Mouse (Mus musculus): ENCODE measurements around the gene D430041D05Rik.

Gene D430041D05Rik

DNA sequence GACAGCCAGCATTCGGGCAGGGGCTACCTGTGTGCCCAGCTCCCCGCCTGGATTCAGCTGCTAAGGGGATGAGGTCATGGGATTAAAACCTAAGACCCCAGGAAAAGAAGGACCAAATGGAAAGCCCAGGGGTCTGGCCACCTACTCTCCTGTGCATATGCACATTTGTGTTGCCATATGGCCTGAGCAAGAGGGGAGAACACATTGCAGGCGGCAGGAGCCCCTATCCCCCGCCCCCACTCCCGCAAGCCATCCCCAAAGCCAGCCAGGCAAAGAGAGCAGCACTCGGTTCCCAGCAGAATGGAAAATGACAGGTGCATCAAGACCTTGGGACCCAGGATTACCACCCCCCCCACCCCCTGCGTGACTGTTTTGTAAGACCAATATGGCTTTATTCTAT, 31.5 kb downstream of the D430041D05Rik start:
- H3K27me3 ChIP-seq (ENCODE audit: insufficient read depth, low read length) = peaks cover 3% of the 10 kb centered on the region; the same call in 1 of the 2 replicates
- no peak for TF ChIP-seq CTCF (conservative IDR thresholded peaks at IDR 0.05; ENCODE audit: low read length)
- no peak for TF ChIP-seq NANOG (IDR thresholded peaks at IDR 0.05; ENCODE audit: borderline replicate concordance, low read length)
- TF ChIP-seq POU5F1 (IDR thresholded peaks at IDR 0.05; ENCODE audit: borderline replicate concordance, low read length) = no peak
- H3K36me3 ChIP-seq (ENCODE audit: insufficient read depth, low read length) = no peaks in the 10 kb centered on the region
- no peak overlapping the region; the same call in 1 of the 2 replicates for H3K4me3 ChIP-seq (replicated peaks; ENCODE audit: low read length)
- H3K4me1 ChIP-seq (replicated peaks; ENCODE audit: low read depth, low read length) = peaks cover 16% of the 10 kb centered on the region
- no peaks in the 10 kb centered on the region for H3K9me3 ChIP-seq (ENCODE audit: low read length)

DNA sequence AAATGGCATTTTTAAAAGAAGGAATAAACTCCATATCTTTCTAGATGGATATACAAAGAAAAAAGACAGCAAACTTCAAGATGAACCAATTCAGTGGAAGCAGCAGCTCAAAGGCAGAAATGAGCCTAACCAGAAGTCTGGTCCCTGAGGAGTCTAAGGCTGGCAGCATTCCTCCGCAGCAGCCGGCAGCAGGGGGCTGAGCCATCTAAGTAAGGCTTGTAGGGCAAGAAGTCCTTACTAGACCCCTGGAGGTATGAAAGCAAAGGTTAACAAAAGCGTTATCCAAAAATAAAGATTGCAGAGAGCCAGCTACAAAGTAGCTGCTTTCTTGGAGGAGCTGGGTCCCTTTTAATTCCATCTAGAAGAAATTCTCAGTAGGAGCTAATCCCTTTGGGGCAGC, 32.0 kb downstream of the D430041D05Rik start:
- H3K9me3 ChIP-seq (ENCODE audit: low read length) = no peaks in the 10 kb centered on the region
- H3K4me1 ChIP-seq (replicated peaks; ENCODE audit: low read depth, low read length) = peaks cover 21% of the 10 kb centered on the region
- TF ChIP-seq POU5F1 (IDR thresholded peaks at IDR 0.05; ENCODE audit: borderline replicate concordance, low read length) (no peak), NANOG (IDR thresholded peaks at IDR 0.05; ENCODE audit: borderline replicate concordance, low read length) (no peak), CTCF (conservative IDR thresholded peaks at IDR 0.05; ENCODE audit: low read length) (no peak)
- H3K27me3 ChIP-seq (ENCODE audit: insufficient read depth, low read length) = peaks cover 3% of the 10 kb centered on the region; the same call in 1 of the 2 replicates
- H3K4me3 ChIP-seq (replicated peaks; ENCODE audit: low read length) = no peak overlapping the region
- no peaks in the 10 kb centered on the region for H3K36me3 ChIP-seq (ENCODE audit: insufficient read depth, low read length)

DNA sequence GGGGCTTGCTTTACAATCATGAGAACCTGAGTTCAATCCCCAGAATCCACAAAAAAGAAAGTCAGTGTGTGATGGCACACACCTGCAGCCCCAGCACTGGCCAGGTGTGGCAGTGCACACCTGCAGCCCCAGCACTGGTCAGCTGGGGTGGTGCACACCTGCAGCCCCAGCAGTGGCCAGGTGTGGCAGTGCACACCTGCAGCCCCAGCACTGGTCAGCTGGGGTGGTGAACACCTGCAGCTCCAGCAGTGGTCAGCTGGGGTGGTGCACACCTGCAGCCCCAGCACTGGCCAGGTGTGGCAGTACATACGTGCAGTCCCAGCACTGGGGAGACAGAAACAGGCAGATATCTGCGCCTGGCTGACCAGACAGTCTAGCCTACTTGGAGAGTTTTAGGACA, 32.8 kb downstream of the D430041D05Rik start:
- Histone ChIP-seq H3K9me3 (ENCODE audit: low read length) (no peaks in the 10 kb centered on the region), H3K27me3 (ENCODE audit: insufficient read depth, low read length) (peaks cover 3% of the 10 kb centered on the region; the same call in 1 of the 2 replicates), H3K4me3 (replicated peaks; ENCODE audit: low read length) (no peak overlapping the region), H3K4me1 (replicated peaks; ENCODE audit: low read depth, low read length) (peaks cover 28% of the 10 kb centered on the region), H3K36me3 (ENCODE audit: insufficient read depth, low read length) (no peaks in the 10 kb centered on the region)
- peak; percentile 29; the same call in 1 of the 2 replicates for TF ChIP-seq CTCF (conservative IDR thresholded peaks at IDR 0.05; ENCODE audit: low read length)
- TF ChIP-seq POU5F1 (IDR thresholded peaks at IDR 0.05; ENCODE audit: borderline replicate concordance, low read length) = no peak

DNA sequence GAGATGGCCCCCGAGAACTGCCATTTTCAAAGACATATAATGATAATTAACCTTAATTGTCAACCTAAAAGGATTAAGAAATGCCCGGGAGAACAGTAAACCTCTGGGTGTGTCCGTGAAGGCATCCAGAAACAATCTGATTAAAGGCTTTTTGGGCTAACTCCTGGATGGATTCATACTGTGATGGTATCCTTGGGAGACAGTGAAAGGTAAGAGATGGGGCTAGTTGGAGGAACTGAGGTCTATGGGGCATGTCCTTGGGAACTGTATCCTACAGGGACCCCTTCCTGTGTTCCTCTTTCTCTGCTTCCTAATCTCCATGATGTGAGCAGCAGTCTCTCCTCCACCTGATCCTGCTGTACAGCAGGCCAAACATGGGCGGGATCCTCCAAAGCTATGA, 38.7 kb downstream of the D430041D05Rik start:
- Histone ChIP-seq H3K9me3 (ENCODE audit: low read length) (no peaks in the 10 kb centered on the region), H3K4me1 (replicated peaks; ENCODE audit: low read depth, low read length) (peaks cover 43% of the 10 kb centered on the region), H3K36me3 (ENCODE audit: insufficient read depth, low read length) (no peaks in the 10 kb centered on the region), H3K27me3 (ENCODE audit: insufficient read depth, low read length) (no peaks in the 10 kb centered on the region), H3K4me3 (replicated peaks; ENCODE audit: low read length) (no peak overlapping the region)
- no peak for TF ChIP-seq POU5F1 (IDR thresholded peaks at IDR 0.05; ENCODE audit: borderline replicate concordance, low read length)
- no peak for TF ChIP-seq CTCF (conservative IDR thresholded peaks at IDR 0.05; ENCODE audit: low read length)
- TF ChIP-seq NANOG (IDR thresholded peaks at IDR 0.05; ENCODE audit: borderline replicate concordance, low read length) = peak; percentile 40; the same call in 1 of the 2 replicates

DNA sequence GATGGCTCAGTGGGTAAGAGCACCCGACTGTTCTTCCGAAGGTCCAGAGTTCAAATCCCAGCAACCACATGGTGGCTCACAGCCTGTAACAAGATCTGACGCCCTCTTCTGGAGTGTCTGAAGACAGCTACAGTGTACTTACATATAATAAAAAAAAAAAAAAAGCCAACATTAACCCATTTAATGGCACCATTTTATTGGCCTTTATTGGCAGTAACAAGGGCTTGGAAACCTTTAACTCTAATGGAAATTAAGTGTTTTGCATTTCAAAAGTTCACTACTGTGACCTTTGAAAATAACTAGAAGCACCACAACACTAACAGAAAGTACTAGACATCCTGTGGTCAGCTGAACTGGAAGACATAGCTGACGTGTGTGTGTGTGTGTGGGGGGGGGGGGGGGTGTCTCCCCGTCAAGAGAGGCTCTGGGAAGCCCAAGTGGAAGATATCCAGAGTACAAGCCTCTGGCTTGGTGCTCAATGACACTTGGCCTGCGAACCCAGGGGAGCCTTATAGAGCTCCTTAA, 39.1 kb downstream of the D430041D05Rik start:
- no peak for TF ChIP-seq CTCF (conservative IDR thresholded peaks at IDR 0.05; ENCODE audit: low read length)
- TF ChIP-seq NANOG (IDR thresholded peaks at IDR 0.05; ENCODE audit: borderline replicate concordance, low read length) = peak; percentile 47
- TF ChIP-seq POU5F1 (IDR thresholded peaks at IDR 0.05; ENCODE audit: borderline replicate concordance, low read length) = 0 out of 2 replicates have a peak, but pooled peaks have one; percentile 11
- no peaks in the 10 kb centered on the region for H3K36me3 ChIP-seq (ENCODE audit: insufficient read depth, low read length)
- no peaks in the 10 kb centered on the region for H3K27me3 ChIP-seq (ENCODE audit: insufficient read depth, low read length)
- H3K4me3 ChIP-seq (replicated peaks; ENCODE audit: low read length) = no peak overlapping the region
- peaks cover 43% of the 10 kb centered on the region for H3K4me1 ChIP-seq (replicated peaks; ENCODE audit: low read depth, low read length)
- no peaks in the 10 kb centered on the region for H3K9me3 ChIP-seq (ENCODE audit: low read length)

DNA sequence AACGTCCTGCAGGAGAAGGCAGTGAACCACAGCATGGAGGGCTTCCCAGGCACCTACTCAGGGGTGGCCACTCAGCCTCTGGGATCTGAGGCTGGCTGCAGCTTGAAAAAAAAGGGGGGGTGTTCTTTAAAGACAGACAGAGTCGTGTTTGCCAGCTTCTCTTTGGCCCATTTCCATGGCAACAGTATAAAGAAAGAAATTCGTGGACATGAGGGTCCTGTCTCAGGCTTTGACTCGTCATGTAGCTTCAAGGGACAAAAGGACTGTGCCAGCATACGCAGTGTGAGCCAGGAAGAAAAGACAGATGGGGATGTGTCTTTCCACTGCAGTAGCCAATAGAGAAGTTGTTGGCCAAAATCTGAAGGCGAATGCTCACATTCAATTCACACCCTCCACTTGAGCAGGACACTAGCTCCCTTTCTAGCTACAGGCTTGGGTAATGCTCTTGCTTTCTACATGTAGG, 42.9 kb downstream of the D430041D05Rik start:
- no peaks in the 10 kb centered on the region for H3K9me3 ChIP-seq (ENCODE audit: low read length)
- no peaks in the 10 kb centered on the region for H3K27me3 ChIP-seq (ENCODE audit: insufficient read depth, low read length)
- H3K36me3 ChIP-seq (ENCODE audit: insufficient read depth, low read length) = no peaks in the 10 kb centered on the region
- no peak for TF ChIP-seq CTCF (conservative IDR thresholded peaks at IDR 0.05; ENCODE audit: low read length)
- TF ChIP-seq NANOG (IDR thresholded peaks at IDR 0.05; ENCODE audit: borderline replicate concordance, low read length) = no peak
- no peak for TF ChIP-seq POU5F1 (IDR thresholded peaks at IDR 0.05; ENCODE audit: borderline replicate concordance, low read length)
- H3K4me1 ChIP-seq (replicated peaks; ENCODE audit: low read depth, low read length) = peaks cover 21% of the 10 kb centered on the region
- no peak overlapping the region for H3K4me3 ChIP-seq (replicated peaks; ENCODE audit: low read length)

DNA sequence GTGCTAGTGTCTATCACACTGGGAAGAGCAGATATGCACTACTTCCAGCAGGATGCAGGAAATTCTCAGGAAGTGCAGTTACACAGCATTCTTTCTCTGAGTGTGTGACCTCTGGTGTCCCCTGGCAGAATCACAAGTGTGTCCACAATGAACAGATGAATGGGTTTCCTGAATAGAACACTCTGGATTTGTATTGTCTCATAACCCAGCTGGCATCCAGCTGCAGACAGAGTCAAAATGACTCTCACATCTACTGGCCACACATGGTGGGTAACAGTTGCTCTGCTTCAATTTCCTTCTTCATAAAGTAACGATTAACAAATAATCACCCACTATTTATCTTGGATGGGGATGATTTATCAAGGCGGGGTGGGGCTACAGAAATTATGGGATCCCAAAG, 43.5 kb downstream of the D430041D05Rik start:
- 0 out of 2 replicates have a peak, but pooled peaks cover 3% of the 10 kb centered on the region for H3K27me3 ChIP-seq (ENCODE audit: insufficient read depth, low read length)
- peaks cover 15% of the 10 kb centered on the region for H3K4me1 ChIP-seq (replicated peaks; ENCODE audit: low read depth, low read length)
- no peaks in the 10 kb centered on the region for H3K9me3 ChIP-seq (ENCODE audit: low read length)
- no peaks in the 10 kb centered on the region for H3K36me3 ChIP-seq (ENCODE audit: insufficient read depth, low read length)
- TF ChIP-seq CTCF (conservative IDR thresholded peaks at IDR 0.05; ENCODE audit: low read length) = no peak
- no peak for TF ChIP-seq POU5F1 (IDR thresholded peaks at IDR 0.05; ENCODE audit: borderline replicate concordance, low read length)
- no peak for TF ChIP-seq NANOG (IDR thresholded peaks at IDR 0.05; ENCODE audit: borderline replicate concordance, low read length)
- no peak overlapping the region for H3K4me3 ChIP-seq (replicated peaks; ENCODE audit: low read length)

DNA sequence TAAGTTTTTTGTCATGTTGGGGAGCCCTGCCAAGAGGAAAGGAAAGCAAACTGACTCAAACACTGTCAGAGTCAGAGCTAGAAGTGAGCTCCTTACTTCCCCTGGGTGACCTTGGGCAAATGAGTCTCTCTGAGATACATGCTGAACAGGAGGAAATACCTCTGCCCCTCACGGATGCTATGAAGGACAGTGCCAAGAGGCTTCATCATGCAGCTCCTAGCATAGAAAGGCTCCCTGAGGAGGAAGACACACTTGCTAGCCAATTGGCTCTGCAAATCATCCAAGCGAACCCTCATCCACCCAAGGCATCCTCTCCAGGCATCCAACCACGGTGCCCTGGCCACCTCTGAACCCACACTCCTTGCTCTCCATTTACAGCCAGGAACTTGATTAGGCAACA, 51.5 kb downstream of the D430041D05Rik start:
- no peak for TF ChIP-seq CTCF (conservative IDR thresholded peaks at IDR 0.05; ENCODE audit: low read length)
- no peak for TF ChIP-seq NANOG (IDR thresholded peaks at IDR 0.05; ENCODE audit: borderline replicate concordance, low read length)
- no peak for TF ChIP-seq POU5F1 (IDR thresholded peaks at IDR 0.05; ENCODE audit: borderline replicate concordance, low read length)

DNA sequence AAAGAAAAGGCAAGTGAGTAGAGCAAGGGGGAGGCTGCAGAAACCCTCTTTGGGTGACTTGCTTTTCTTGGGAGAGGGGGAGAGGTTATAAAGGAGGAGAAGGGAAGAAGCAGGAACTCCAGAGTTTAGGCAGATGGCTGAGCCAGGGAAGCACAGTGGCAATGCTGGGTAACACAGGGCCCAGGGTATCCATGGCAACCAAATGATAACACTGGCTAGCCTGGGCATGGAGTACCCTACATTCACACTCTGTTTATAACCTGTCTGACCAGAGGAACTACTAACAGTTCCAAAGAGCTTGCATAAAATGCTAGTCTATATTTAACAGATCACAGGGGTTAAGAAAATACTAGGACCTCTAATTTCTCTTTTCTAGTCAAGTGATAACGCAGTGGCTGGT, 51.9 kb downstream of the D430041D05Rik start:
- TF ChIP-seq CTCF (conservative IDR thresholded peaks at IDR 0.05; ENCODE audit: low read length) (no peak), POU5F1 (IDR thresholded peaks at IDR 0.05; ENCODE audit: borderline replicate concordance, low read length) (no peak), NANOG (IDR thresholded peaks at IDR 0.05; ENCODE audit: borderline replicate concordance, low read length) (no peak)

More for the DNA sequence above, 51.5 kb downstream of the D430041D05Rik start:
- Histone ChIP-seq H3K36me3 (ENCODE audit: insufficient read depth, low read length) (no peaks in the 10 kb centered on the region), H3K9me3 (ENCODE audit: low read length) (no peaks in the 10 kb centered on the region), H3K4me1 (replicated peaks; ENCODE audit: low read depth, low read length) (no peaks in the 10 kb centered on the region), H3K4me3 (replicated peaks; ENCODE audit: low read length) (no peak overlapping the region), H3K27me3 (ENCODE audit: insufficient read depth, low read length) (0 out of 2 replicates have a peak, but pooled peaks cover 5% of the 10 kb centered on the region)

More for the DNA sequence above, 51.9 kb downstream of the D430041D05Rik start:
- H3K9me3 ChIP-seq (ENCODE audit: low read length) = no peaks in the 10 kb centered on the region
- no peak overlapping the region for H3K4me3 ChIP-seq (replicated peaks; ENCODE audit: low read length)
- 0 out of 2 replicates have a peak, but pooled peaks cover 5% of the 10 kb centered on the region for H3K27me3 ChIP-seq (ENCODE audit: insufficient read depth, low read length)
- no peaks in the 10 kb centered on the region for H3K4me1 ChIP-seq (replicated peaks; ENCODE audit: low read depth, low read length)
- no peaks in the 10 kb centered on the region for H3K36me3 ChIP-seq (ENCODE audit: insufficient read depth, low read length)
